Mouse (Mus musculus) adrenal gland, adult 2 months (tissue): ENCODE results near the gene Olfr829. TPM values are rescaled to one million over a fixed set of nuclear protein-coding genes. Genes with fewer than 3 reads are reported as not detected.
"Not testable (repeated sequence)": the region's sequence is repeated elsewhere in the genome, so short reads cannot be mapped to it uniquely, and the experiment has no call there.

Experiments
- DNase-seq: peaks from one replicate; pipeline ENCODE4 v3.0.0; 2021
- long read RNA-seq: library from polyadenylated mRNA; stranded (forward); transcript quantifications from one replicate; pipeline ENCODE4 v2.0.0, GENCODE M21; 2021
- polyA plus RNA-seq: library from polyadenylated mRNA; depleted of rRNA; stranded (reverse); fragments of >200 nt; gene quantifications from 2 replicates; pipeline ENCODE4 v1.2.3, GENCODE M21; 2012; rRNA removed
- total RNA-seq, 2 experiments: library from RNA; stranded (reverse); gene quantifications; 2 replicates each; pipeline ENCODE4 v1.2.3; 2021

The Olfr829 gene
- total RNA-seq (not detected), polyA plus RNA-seq (not detected in 2 replicates)
- long read RNA-seq, result 0 reads

GRCm38 (mm10) chr9:18854633-18855032 is at the start of gene Olfr829:
Gene Olfr829, plus strand, starts transcription at chr9:18854933.
- DNase-seq, result no peak

- DNase-seq, result no peak
These were observed 35.3 kb upstream of the Olfr829 start, which contains the start of gene Olfr828 for GRCm38 (mm10) chr9:18819426-18819825. Gene Olfr828, minus strand, starts transcription at chr9:18819526.

GRCm38 (mm10) chr9:18874393-18874792 is 19.7 kb downstream of the Olfr829 start, which contains the start of gene Olfr830:
Gene Olfr830, plus strand, starts transcription at chr9:18874693.
- DNase-seq, result no peak

GRCm38 (mm10) chr9:18907699-18908098 is 53.0 kb downstream of the Olfr829 start:
- not testable (repeated sequence) for DNase-seq

Other genes with a start within 250 kb of the Olfr829 start
- gene Muc16, start 180.4 kb upstream of the Olfr829 start, total RNA-seq, result 1 to 10 TPM; 2.7 to 3.7 TPM
- 0.13 and 0.16 TPM in 2 replicates for gene Muc16, start 180.4 kb upstream of the Olfr829 start, polyA plus RNA-seq
- not detected for gene Olfr24, start 90.9 kb upstream of the Olfr829 start, total RNA-seq
- not detected in 2 replicates for gene Olfr24, start 90.9 kb upstream of the Olfr829 start, polyA plus RNA-seq
- not detected for gene Olfr828, start 35.4 kb upstream of the Olfr829 start, total RNA-seq
- not detected in 2 replicates for gene Olfr828, start 35.4 kb upstream of the Olfr829 start, polyA plus RNA-seq
- gene Olfr830, start 19.8 kb downstream of the Olfr829 start, total RNA-seq, result not detected
- not detected in 2 replicates for gene Olfr830, start 19.8 kb downstream of the Olfr829 start, polyA plus RNA-seq
- gene Olfr832, start 82.2 kb downstream of the Olfr829 start, total RNA-seq, result not detected
- gene Olfr832, start 82.2 kb downstream of the Olfr829 start, polyA plus RNA-seq, result not detected in 2 replicates
- not detected for gene Olfr834, start 133.1 kb downstream of the Olfr829 start, total RNA-seq
- gene Olfr834, start 133.1 kb downstream of the Olfr829 start, polyA plus RNA-seq, result not detected in 2 replicates
- gene Olfr835, start 177.8 kb downstream of the Olfr829 start, total RNA-seq, result not detected
- not detected in 2 replicates for gene Olfr835, start 177.8 kb downstream of the Olfr829 start, polyA plus RNA-seq